Mouse (Mus musculus): Measurements from ENCODE around the gene Btf3. TPM values are rescaled to one million over a fixed set of nuclear protein-coding genes. Genes with fewer than 3 reads are reported as not detected.

Btf3 gene
- polyA plus RNA-seq, 1 experiment from 2014 or later: 385 TPM

DNA sequence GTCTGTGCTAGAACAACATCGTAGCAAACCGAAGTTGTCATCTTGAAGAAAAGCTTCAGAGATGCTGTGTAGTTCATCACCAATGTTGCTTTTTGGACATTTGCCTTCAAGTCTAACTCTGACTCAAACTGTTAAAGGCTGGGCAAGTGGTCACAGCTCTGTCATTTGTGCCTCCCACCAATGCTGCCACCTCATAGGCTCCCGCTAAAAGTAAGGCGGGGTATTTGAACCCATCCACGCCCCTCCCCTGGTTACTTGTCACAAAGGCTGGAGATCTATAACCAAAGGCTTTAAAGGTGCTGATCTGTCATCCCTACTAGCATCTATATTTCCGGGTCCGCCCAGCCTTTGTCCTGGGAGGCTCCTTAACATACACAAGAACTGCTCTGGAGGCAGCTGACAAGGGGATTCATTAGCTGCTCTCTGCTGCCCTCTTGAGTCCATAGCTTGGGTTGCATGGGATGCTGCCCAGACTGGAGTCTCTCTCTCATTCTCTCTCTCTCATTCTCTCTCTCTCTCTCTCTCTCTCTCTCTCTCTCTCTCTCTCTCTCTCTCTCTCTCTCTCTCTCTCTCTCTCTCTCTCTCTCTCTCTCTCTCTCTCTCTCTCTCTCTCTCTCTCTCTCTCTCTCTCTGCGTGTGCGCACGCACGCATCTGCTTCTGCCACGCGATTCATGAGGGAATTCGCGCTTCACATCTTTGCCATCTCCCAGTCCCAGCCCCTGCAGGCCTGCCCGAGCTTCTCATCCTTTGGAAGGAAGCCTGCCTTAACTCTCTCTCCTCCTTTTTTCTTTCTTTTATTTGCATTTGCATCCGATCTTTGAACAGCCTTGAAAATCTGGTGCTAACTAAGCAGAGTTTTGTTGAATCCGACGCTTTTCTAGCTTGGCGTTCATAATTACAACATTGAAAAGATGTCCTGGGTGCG is 17.7 kb downstream of the Btf3 start:
- no peak for ATAC-seq (ENCODE audit: extremely low read depth, insufficient number of reproducible peaks, low FRiP score, low TSS enrichment)
- no peaks in the 10 kb centered on the region for H3K9me3 ChIP-seq
- no peak overlapping the region for H3K27ac ChIP-seq (replicated peaks)
- H3K4me1 ChIP-seq: no peaks in the 10 kb centered on the region
- WGBS: 53% methylated on average over 21 of the region's 21 CpGs
- H3K9ac ChIP-seq: no peak overlapping the region
- H3K36me3 ChIP-seq: no peaks in the 10 kb centered on the region
- no peaks in the 10 kb centered on the region; the same call in 1 of the 2 replicates for H3K27me3 ChIP-seq (replicated peaks)
- 0 out of 2 replicates have a peak overlapping the region, but pooled peaks have one; percentile 5 for H3K4me3 ChIP-seq
- H3K4me2 ChIP-seq: peak overlapping the region; percentile 29

- Histone ChIP-seq H3K9ac (no peak overlapping the region), H3K27ac (replicated peaks) (no peak overlapping the region), H3K27me3 (replicated peaks) (no peaks in the 10 kb centered on the region; the same call in 1 of the 2 replicates), H3K4me3 (no peak overlapping the region), H3K36me3 (no peaks in the 10 kb centered on the region), H3K9me3 (no peaks in the 10 kb centered on the region), H3K4me1 (peaks cover 8% of the 10 kb centered on the region), H3K4me2 (no peak overlapping the region)
- no peak for ATAC-seq (ENCODE audit: extremely low read depth, insufficient number of reproducible peaks, low FRiP score, low TSS enrichment)
- WGBS: 86% methylated on average over 6 of the region's 6 CpGs
Observed at GRCm38 (mm10) chr13:98297883-98298482, 18.8 kb downstream of the Btf3 start.

GRCm38 (mm10) chr13:98296072-98296471 is 20.7 kb downstream of the Btf3 start:
- Histone ChIP-seq H3K4me3 (no peak overlapping the region), H3K9ac (no peak overlapping the region), H3K4me2 (no peak overlapping the region), H3K9me3 (no peaks in the 10 kb centered on the region), H3K27me3 (replicated peaks) (no peaks in the 10 kb centered on the region; the same call in 1 of the 2 replicates), H3K36me3 (no peaks in the 10 kb centered on the region), H3K4me1 (peaks cover 10% of the 10 kb centered on the region), H3K27ac (replicated peaks) (no peak overlapping the region)
- ATAC-seq (ENCODE audit: extremely low read depth, insufficient number of reproducible peaks, low FRiP score, low TSS enrichment): no peak
- 41% methylated on average over 5 of the region's 5 CpGs for WGBS

DNA sequence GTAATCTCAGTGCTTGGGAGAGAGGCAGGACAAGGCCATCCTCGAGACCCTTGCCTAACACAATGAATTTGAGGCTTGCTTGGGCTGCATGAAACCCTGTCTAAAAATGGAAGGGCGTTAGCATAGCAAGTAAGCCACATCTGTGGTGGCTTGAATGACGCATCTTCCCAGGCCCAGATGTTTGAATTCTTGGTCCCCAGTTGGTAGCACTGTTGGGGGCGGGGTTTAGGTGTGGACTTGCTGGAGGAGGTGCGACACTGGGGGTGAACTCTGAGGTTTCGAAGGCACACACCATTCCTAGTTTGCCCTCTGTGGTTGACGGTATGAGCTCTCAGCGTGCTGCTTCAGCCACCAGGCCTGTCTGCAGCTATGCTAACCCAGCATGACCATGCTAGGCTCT is 25.1 kb downstream of the Btf3 start:
- H3K4me3 ChIP-seq: no peak overlapping the region
- no peak overlapping the region for H3K4me2 ChIP-seq
- no peaks in the 10 kb centered on the region for H3K27me3 ChIP-seq (replicated peaks)
- H3K27ac ChIP-seq (replicated peaks): no peak overlapping the region
- no peaks in the 10 kb centered on the region for H3K36me3 ChIP-seq
- no peak for ATAC-seq (ENCODE audit: extremely low read depth, insufficient number of reproducible peaks, low FRiP score, low TSS enrichment)
- H3K4me1 ChIP-seq: peaks cover 10% of the 10 kb centered on the region
- H3K9ac ChIP-seq: no peak overlapping the region
- no peaks in the 10 kb centered on the region for H3K9me3 ChIP-seq
- WGBS: 72% methylated on average over 8 of the region's 8 CpGs

DNA sequence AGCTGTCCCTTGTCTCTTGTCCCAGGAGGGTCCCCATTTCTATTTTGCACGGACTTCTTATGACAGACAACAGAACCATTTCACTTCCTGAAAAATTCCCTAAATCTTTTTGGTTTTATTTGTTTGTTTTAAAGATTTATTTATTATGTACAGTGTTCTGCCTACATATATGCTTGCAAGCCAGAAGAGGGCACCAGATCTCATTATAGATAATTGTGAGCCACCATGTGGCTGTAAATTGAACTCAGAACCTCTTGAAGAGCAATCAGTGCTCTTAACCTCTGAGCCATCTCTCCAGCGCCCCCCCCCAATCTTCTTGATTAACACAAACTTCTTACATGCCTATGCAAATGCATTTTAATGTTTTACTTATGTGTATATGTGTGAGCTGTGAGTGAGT is 26.1 kb downstream of the Btf3 start:
- Histone ChIP-seq H3K9me3 (no peaks in the 10 kb centered on the region), H3K27me3 (replicated peaks) (no peaks in the 10 kb centered on the region), H3K9ac (no peak overlapping the region), H3K27ac (replicated peaks) (no peak overlapping the region), H3K36me3 (no peaks in the 10 kb centered on the region), H3K4me1 (peaks cover 10% of the 10 kb centered on the region), H3K4me3 (no peak overlapping the region), H3K4me2 (no peak overlapping the region)
- no peak for ATAC-seq (ENCODE audit: extremely low read depth, insufficient number of reproducible peaks, low FRiP score, low TSS enrichment)
- 32% methylated on average over 2 of the region's 2 CpGs for WGBS

DNA sequence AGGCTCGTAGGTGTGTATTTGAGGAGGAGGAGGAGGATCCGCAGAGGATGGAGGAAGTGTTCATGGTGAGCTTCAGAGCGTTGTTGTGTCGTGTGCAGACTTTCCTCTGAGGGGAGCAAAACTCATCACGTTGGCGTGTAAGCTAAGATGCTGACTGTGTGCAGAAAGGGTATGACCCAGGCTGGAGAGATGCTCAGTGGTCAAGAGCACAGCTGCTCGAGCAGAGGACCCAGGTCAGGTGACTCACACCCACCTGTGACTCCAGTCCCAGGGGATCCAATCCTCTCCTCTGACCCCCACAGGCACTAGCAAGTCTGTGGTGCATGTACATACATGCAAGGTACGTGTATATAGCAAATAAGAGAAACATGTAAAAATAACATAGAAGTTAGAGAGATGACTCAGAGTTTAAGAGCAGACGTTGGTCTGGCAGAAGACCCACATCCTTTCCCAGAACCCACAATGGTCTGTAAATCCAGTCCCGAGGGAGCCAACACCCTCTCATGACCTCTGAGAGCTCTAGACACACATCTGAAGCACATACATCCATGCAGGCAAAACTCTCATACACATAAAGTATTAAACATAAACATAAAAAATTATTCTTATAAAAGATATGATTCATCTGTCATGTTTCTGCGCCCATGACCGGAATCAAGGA is 35.7 kb downstream of the Btf3 start:
- H3K4me2 ChIP-seq: no peak overlapping the region
- H3K36me3 ChIP-seq: no peaks in the 10 kb centered on the region
- H3K4me1 ChIP-seq: peaks cover 2% of the 10 kb centered on the region; the same call in 1 of the 2 replicates
- WGBS: 72% methylated on average over 12 of the region's 12 CpGs
- no peaks in the 10 kb centered on the region for H3K27me3 ChIP-seq (replicated peaks)
- no peak overlapping the region for H3K27ac ChIP-seq (replicated peaks)
- H3K9ac ChIP-seq: no peak overlapping the region
- ATAC-seq (ENCODE audit: extremely low read depth, insufficient number of reproducible peaks, low FRiP score, low TSS enrichment): no peak
- H3K4me3 ChIP-seq: no peak overlapping the region
- H3K9me3 ChIP-seq: no peaks in the 10 kb centered on the region

- Histone ChIP-seq H3K9ac (no peak within 1 kb of the TSS), H3K4me1 (peaks cover 14% of the 10 kb centered on the region), H3K36me3 (peaks cover 6% of the 10 kb centered on the region), H3K4me3 (no peak within 1 kb of the TSS), H3K9me3 (no peaks in the 10 kb centered on the region), H3K27ac (replicated peaks) (no peak within 1 kb of the TSS), H3K27me3 (replicated peaks) (no peaks in the 10 kb centered on the region), H3K4me2 (no peak within 1 kb of the TSS)
- WGBS: 75% methylated on average over 5 of the region's 5 CpGs
- ATAC-seq (ENCODE audit: extremely low read depth, insufficient number of reproducible peaks, low FRiP score, low TSS enrichment): no peak
Observed at GRCm38 (mm10) chr13:98279686-98280085, 37.1 kb downstream of the Btf3 start, which contains the start of gene Gm21976. Gm21976 (plus strand) TSS chr13:98279887.

DNA sequence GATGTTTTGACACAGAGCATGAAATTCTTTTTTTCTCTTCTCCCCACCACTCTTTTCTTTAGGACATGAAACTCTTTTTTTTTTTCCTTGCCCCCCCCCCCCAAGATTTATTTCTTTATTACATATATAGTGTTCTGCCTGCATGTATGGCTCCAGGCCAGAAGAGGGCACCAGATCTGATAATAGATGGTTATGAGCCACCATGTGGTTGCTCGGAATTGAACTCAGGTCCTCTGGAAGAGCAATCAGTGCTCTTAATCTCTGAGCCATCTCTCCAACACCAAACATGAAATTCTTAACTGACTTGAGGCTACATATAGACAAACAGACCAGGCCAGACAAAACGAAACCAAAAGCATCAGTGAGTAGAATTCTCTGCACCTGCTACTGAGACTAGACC is 39.3 kb downstream of the Btf3 start:
- no peak overlapping the region for H3K9ac ChIP-seq
- ATAC-seq (ENCODE audit: extremely low read depth, insufficient number of reproducible peaks, low FRiP score, low TSS enrichment): no peak
- WGBS: 74% methylated on average over 2 of the region's 2 CpGs
- no peaks in the 10 kb centered on the region for H3K9me3 ChIP-seq
- no peak overlapping the region for H3K4me3 ChIP-seq
- H3K27ac ChIP-seq (replicated peaks): no peak overlapping the region
- H3K27me3 ChIP-seq (replicated peaks): no peaks in the 10 kb centered on the region
- peaks cover 14% of the 10 kb centered on the region for H3K4me1 ChIP-seq
- no peak overlapping the region for H3K4me2 ChIP-seq
- H3K36me3 ChIP-seq: peaks cover 25% of the 10 kb centered on the region

GRCm38 (mm10) chr13:98276253-98276652 is 40.6 kb downstream of the Btf3 start:
- H3K4me3 ChIP-seq: no peak overlapping the region
- no peak overlapping the region for H3K4me2 ChIP-seq
- no peaks in the 10 kb centered on the region for H3K27me3 ChIP-seq (replicated peaks)
- ATAC-seq (ENCODE audit: extremely low read depth, insufficient number of reproducible peaks, low FRiP score, low TSS enrichment): no peak
- peaks cover 14% of the 10 kb centered on the region for H3K4me1 ChIP-seq
- H3K36me3 ChIP-seq: peaks cover 37% of the 10 kb centered on the region
- no peak overlapping the region for H3K9ac ChIP-seq
- H3K9me3 ChIP-seq: no peaks in the 10 kb centered on the region
- WGBS: 79% methylated on average over 7 of the region's 7 CpGs
- peak overlapping the region; percentile 63 for H3K27ac ChIP-seq (replicated peaks)

GRCm38 (mm10) chr13:98275646-98276045 is 41.2 kb downstream of the Btf3 start:
- H3K36me3 ChIP-seq: peaks cover 43% of the 10 kb centered on the region
- no peak overlapping the region for H3K9ac ChIP-seq
- ATAC-seq (ENCODE audit: extremely low read depth, insufficient number of reproducible peaks, low FRiP score, low TSS enrichment): no peak
- H3K9me3 ChIP-seq: no peaks in the 10 kb centered on the region
- peaks cover 14% of the 10 kb centered on the region for H3K4me1 ChIP-seq
- WGBS: 33% methylated on average over 4 of the region's 4 CpGs
- no peak overlapping the region for H3K4me2 ChIP-seq
- H3K27ac ChIP-seq (replicated peaks): peak overlapping the region; percentile 63
- H3K27me3 ChIP-seq (replicated peaks): no peaks in the 10 kb centered on the region
- H3K4me3 ChIP-seq: no peak overlapping the region

- 87% methylated on average over 9 of the region's 9 CpGs for WGBS
- Histone ChIP-seq H3K9me3 (no peaks in the 10 kb centered on the region), H3K27ac (replicated peaks) (no peak overlapping the region), H3K9ac (no peak overlapping the region), H3K4me2 (no peak overlapping the region), H3K27me3 (replicated peaks) (no peaks in the 10 kb centered on the region), H3K36me3 (peaks cover 57% of the 10 kb centered on the region), H3K4me3 (no peak overlapping the region), H3K4me1 (peaks cover 14% of the 10 kb centered on the region)
- no peak for ATAC-seq (ENCODE audit: extremely low read depth, insufficient number of reproducible peaks, low FRiP score, low TSS enrichment)
Observed at GRCm38 (mm10) chr13:98274023-98274422, 42.8 kb downstream of the Btf3 start.

All from heart, embryonic 13.5 days (tissue).